Mouse (Mus musculus) liver, embryonic 12.5 days (tissue): ENCODE measurements around the gene Hist2h2aa2. TPM values are rescaled to one million over a fixed set of nuclear protein-coding genes. Genes with fewer than 3 reads are reported as not detected.
"Not testable (repeated sequence)": the region's sequence is repeated elsewhere in the genome, so short reads cannot be mapped to it uniquely, and the experiment has no call there.

Experiments
- ATAC-seq: fragments of 200-750 bp; cut with Nextera tagmentation; 2 replicates; pipeline ENCODE4 v1.8.0; 2017; ENCODE audit warnings: moderate number of reproducible peaks, mild to moderate bottlenecking, moderate library complexity
- H3K27ac ChIP-seq: fragments of 300-500 bp; sonication (generic); 2 replicates; pipeline ENCODE4 v1.5.1; 2016; ENCODE audit warnings: mild to moderate bottlenecking
- H3K27me3 ChIP-seq: fragments of 300-500 bp; sonication (generic); replicated peaks from 2 replicates; pipeline ENCODE4 v1.6.1; 2016; ENCODE audit warnings: mild to moderate bottlenecking, moderate library complexity
- H3K36me3 ChIP-seq: fragments of 300-500 bp; sonication (generic); 2 replicates; pipeline ENCODE4 v1.6.1; 2016; ENCODE audit warnings: mild to moderate bottlenecking, moderate library complexity
- H3K4me1 ChIP-seq: fragments of 300-500 bp; sonication (generic); 2 replicates; pipeline ENCODE4 v1.6.1; 2016
- H3K4me2 ChIP-seq: fragments of 300-500 bp; sonication (generic); 2 replicates; pipeline ENCODE4 v1.6.1; 2016; ENCODE audit warnings: mild to moderate bottlenecking, moderate library complexity
- H3K4me3 ChIP-seq: fragments of 300-500 bp; sonication (generic); 2 replicates; pipeline ENCODE4 v1.5.1; 2016; ENCODE audit warnings: mild to moderate bottlenecking, moderate library complexity
- H3K9ac ChIP-seq: fragments of 300-500 bp; sonication (generic); 2 replicates; pipeline ENCODE4 v1.6.1; 2016; ENCODE audit warnings: mild to moderate bottlenecking, moderate library complexity
- H3K9me3 ChIP-seq: fragments of 300-500 bp; sonication (generic); replicated peaks from 2 replicates; pipeline ENCODE4 v1.6.1; 2016; ENCODE audit warnings: mild to moderate bottlenecking, moderate library complexity
- WGBS: fragments of 180-500 bp; shearing (Covaris S2); methylation state at CpG from one replicate; pipeline ENCODE4 v1.1.7; 2016; ENCODE audit not compliant: insufficient replicate concordance; 5-methylcytosine and 5-hydroxymethylcytosine counted together
- microRNA-seq: library from miRNA; unstranded; fragments of <30 nt; microRNA quantifications from one replicate; pipeline ENCODE4, GENCODE M21; 2017
- polyA plus RNA-seq: library from polyadenylated mRNA; unstranded; fragments of >200 nt; fragmentation: Nextera tagmentation; extraction: Ambion mirVana; gene quantifications from 2 replicates; pipeline ENCODE4 v1.2.1, GENCODE M21; 2016

Gene Hist2h2aa2
- polyA plus RNA-seq, 1 experiment from 2014 or later: 73.8 TPM

DNA sequence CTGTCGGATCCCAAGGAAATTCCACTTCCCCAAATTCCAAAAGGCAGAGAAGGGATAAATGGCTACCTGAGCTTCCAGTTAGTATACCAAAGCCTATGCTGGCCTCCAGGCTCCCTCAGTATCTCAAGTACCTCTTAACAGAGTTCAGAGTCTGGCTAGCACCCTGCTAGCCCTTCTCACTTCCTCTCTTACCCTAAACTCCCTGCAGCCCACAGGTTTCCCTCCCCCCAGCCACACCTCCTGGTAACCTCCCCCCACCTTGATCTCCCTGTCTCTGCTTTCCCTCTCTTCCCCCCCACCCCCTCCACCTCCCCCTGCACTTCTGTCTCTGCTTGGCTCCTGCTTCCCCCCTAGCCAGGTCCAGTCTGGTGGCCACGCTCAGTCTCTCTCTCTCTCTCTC lies 40.3 kb downstream of the Hist2h2aa2 start:
- Histone ChIP-seq H3K9ac (no peak overlapping the region), H3K27me3 (no peaks in the 10 kb centered on the region), H3K4me1 (peaks cover 32% of the 10 kb centered on the region), H3K4me3 (no peak overlapping the region), H3K9me3 (0 out of 2 replicates have a peak, but pooled peaks cover 5% of the 10 kb centered on the region), H3K36me3 (peaks cover 6% of the 10 kb centered on the region; the same call in 1 of the 2 replicates), H3K27ac (no peak overlapping the region), H3K4me2 (no peak overlapping the region)
- 41% methylated on average over 2 of the region's 2 CpGs for WGBS
- no peak for ATAC-seq

DNA sequence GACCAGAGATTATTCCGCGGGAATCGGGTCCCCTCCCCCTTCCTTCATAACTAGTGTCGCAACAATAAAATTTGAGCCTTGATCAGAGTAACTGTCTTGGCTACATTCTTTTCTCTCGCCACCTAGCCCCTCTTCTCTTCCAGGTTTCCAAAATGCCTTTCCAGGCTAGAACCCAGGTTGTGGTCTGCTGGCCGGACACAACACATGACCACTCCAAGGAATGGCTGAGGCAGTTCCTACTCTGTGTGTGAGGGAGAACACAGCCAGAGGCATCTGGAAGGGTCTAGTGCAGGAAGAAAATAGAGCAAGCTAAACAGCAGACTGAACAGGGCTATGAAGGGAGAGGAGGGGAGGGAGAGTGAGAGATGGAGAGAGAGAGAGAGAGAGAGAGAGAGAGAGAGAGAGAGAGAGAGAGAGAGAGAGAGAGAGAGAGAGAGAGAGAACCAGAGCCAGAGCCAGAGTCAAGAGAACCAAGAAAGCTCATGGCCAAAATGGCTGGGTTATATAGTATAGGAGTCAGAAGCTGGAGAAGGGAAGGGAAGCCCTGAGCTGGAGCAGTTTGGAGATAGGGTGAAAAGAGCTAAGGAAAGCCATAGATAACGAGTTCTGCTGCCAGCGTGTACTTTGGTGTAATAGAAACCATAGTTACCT lies 41.4 kb downstream of the Hist2h2aa2 start:
- H3K4me3 ChIP-seq, ATAC-seq, H3K9me3 ChIP-seq, H3K27me3 ChIP-seq, H3K36me3 ChIP-seq: not testable (repeated sequence)
- H3K4me1 ChIP-seq: peaks cover 32% of the 10 kb centered on the region
- WGBS: 12% methylated on average over 8 of the region's 8 CpGs
- 0 out of 2 replicates have a peak overlapping the region, but pooled peaks have one; percentile 21 for H3K27ac ChIP-seq
- H3K9ac ChIP-seq: 0 out of 2 replicates have a peak overlapping the region, but pooled peaks have one; percentile 41
- peak overlapping the region; percentile 99 for H3K4me2 ChIP-seq

DNA sequence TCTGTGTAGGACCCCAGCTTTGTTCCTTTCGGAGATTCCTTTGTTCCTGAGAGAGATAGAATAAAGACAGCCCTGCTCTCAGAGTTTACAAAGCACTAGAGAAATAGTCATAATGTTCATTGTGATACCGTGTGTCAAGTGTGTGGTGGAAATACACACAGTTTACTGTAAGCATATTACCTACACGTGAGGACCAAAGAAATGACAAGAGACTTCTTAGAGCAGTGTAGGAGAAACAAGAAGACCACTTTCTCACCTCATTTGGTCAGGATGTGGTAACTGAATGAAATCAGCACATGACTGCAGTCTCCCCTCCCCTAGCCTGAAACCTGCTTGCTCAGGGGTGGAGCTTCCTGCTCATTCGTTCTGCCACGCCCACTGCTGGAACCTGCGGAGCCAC lies 41.9 kb downstream of the Hist2h2aa2 start:
- peak overlapping the region; percentile 45 for H3K9ac ChIP-seq

DNA sequence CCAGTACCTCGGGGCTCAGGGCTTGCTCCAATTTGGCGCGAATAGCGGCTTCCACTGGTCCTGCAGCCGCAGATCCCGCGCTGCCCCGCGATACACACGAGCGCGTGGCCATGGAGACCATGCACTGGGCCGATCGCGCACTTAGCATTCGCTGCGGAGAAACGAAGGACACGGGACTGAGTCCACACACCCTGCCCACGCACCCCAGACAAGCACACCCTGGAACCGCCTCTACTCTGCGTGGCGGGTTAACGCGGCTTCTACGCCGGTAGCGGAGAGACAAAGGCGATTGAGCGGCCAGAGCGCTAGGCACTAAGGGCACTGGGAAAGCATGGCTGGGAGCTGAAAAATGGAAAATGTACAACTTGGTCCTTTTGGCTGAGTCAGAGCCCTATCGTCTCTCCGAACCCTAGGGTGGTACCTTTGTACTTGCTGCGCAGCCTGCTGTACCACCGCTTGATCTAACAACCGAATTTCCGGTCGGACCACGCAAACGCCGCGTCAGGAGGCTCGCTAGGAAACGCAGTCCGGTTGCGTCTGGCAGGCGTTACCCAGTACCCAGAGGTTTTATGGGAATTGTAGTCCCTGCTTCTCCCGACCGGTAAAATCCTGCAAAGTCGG lies 42.8 kb downstream of the Hist2h2aa2 start:
- Histone ChIP-seq H3K4me2 (peak overlapping the region; percentile 99), H3K9ac (peak overlapping the region; percentile 88), H3K4me1 (peaks cover 32% of the 10 kb centered on the region), H3K9me3 (0 out of 2 replicates have a peak, but pooled peaks cover 5% of the 10 kb centered on the region), H3K27ac (peak overlapping the region; percentile 92), H3K36me3 (peaks cover 6% of the 10 kb centered on the region; the same call in 1 of the 2 replicates), H3K27me3 (peaks cover 12% of the 10 kb centered on the region; the same call in 1 of the 2 replicates), H3K4me3 (peak overlapping the region; percentile 70)
- ATAC-seq: peak; percentile 89
- under 1% methylated on average over 50 of the region's 50 CpGs for WGBS

More for the DNA sequence above, 41.9 kb downstream of the Hist2h2aa2 start:
- Histone ChIP-seq H3K27me3 (peaks cover 9% of the 10 kb centered on the region; the same call in 1 of the 2 replicates), H3K27ac (peak overlapping the region; percentile 82), H3K4me3 (peak overlapping the region; percentile 70), H3K4me1 (peaks cover 32% of the 10 kb centered on the region), H3K36me3 (peaks cover 6% of the 10 kb centered on the region; the same call in 1 of the 2 replicates), H3K9me3 (0 out of 2 replicates have a peak, but pooled peaks cover 5% of the 10 kb centered on the region), H3K4me2 (peak overlapping the region; percentile 99)
- ATAC-seq: peak; percentile 36
- WGBS: 3% methylated on average over 6 of the region's 6 CpGs

DNA sequence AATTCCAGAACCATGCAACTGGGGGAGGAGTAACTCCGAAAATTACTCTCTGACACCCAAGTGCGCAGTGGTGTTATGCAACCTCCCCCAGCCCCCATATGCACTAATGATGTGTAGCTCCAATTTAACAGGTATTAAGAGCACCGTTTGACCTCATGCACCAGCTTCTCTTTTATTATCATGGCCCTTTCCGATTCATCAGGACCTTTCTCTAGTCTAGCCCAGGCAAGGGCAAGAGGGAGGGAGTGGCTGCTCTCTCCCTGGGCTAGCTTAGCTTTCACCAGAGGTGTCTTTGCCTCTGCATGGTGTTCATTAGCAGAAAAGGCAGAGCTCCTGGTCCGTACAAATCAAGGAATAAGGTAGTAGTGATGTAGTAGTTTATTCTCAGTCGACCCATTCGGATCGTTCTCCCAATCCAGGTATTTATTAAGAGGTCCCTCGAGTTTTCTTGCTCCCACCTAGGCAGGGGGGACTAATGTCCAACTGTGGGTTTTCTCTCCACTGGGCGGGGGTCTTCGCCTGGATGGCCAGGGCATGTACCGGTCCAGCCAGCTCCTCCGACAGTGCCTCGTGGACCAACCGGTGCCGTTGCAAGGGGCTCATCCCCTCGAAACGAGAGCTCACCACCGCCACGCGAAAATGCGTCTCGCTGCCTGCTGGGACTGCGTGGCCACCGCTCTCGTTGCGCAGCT lies 43.5 kb downstream of the Hist2h2aa2 start:
- no peak; the same call in 1 of the 2 replicates for ATAC-seq
- H3K9me3 ChIP-seq: 0 out of 2 replicates have a peak, but pooled peaks cover 5% of the 10 kb centered on the region
- H3K27ac ChIP-seq: peak overlapping the region; percentile 92
- WGBS: 16% methylated on average over 27 of the region's 27 CpGs
- H3K4me2 ChIP-seq: peak overlapping the region; percentile 99
- H3K36me3 ChIP-seq: peaks cover 6% of the 10 kb centered on the region; the same call in 1 of the 2 replicates
- peak overlapping the region; percentile 70 for H3K4me3 ChIP-seq
- H3K27me3 ChIP-seq: peaks cover 12% of the 10 kb centered on the region; the same call in 1 of the 2 replicates
- H3K9ac ChIP-seq: peak overlapping the region; percentile 88
- H3K4me1 ChIP-seq: peaks cover 32% of the 10 kb centered on the region

DNA sequence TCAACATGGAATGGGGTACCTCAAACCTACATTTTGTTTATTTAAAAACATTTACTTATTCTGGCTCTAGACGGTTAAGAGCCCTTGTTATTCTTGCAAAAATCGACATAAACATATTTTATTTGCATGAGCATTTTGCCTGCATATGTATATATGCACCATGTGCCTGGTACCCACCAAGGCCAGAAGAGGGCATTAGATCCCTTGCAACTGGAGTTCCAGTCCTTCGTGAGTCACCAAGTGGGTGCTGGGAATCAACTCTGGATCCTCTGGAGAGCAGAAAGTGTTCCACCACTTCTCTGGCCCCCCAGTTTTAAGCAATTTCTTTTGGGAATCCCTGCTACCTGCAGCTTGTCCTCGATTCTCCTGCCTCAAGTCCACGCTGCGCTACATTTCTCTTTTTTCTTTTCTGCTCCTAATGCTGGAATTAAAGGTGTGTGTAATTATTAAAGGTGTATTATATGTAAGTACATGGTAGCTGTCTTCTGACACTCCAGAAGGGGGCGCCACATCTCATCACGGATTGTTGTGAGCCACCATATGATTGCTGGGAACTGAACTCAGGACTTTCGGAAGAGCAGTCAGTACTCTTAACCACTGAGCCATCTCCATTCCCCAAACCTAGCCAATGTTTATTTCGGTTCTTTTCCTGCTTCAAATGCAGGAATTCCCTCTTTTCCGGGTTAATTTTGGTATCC lies 44.3 kb downstream of the Hist2h2aa2 start:
- H3K4me2 ChIP-seq: peak overlapping the region; percentile 99
- 86% methylated on average over 11 of the region's 11 CpGs for WGBS

DNA sequence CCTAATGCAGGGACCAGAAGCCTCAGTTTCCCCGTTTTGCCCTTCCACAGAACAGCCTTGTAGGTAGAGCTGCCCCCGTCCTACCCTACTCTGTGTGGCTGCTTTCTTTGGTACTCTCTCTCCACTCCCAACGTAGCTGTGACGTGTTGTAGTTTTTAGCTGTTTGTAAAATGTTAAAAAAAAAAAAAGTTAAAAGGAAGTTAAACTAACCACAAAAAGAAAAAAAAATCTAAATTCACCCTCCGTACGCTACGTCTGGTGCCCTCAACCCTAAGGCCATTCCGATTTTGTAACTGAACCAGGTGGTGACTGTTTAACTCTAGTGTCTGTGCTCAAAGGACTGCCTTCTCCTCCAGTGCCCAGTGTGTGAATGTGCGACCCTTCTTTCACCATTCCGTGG lies 45.1 kb downstream of the Hist2h2aa2 start:
- Histone ChIP-seq H3K4me1 (peaks cover 32% of the 10 kb centered on the region), H3K36me3 (peaks cover 6% of the 10 kb centered on the region; the same call in 1 of the 2 replicates)
- no peak for ATAC-seq

More for the DNA sequence above, 44.3 kb downstream of the Hist2h2aa2 start:
- peaks cover 32% of the 10 kb centered on the region for H3K4me1 ChIP-seq
- H3K9me3 ChIP-seq: 0 out of 2 replicates have a peak, but pooled peaks cover 5% of the 10 kb centered on the region
- H3K4me3 ChIP-seq: no peak overlapping the region; the same call in 1 of the 2 replicates
- ATAC-seq: no peak
- peaks cover 12% of the 10 kb centered on the region; the same call in 1 of the 2 replicates for H3K27me3 ChIP-seq
- no peak overlapping the region for H3K27ac ChIP-seq
- H3K36me3 ChIP-seq: peaks cover 6% of the 10 kb centered on the region; the same call in 1 of the 2 replicates
- no peak overlapping the region for H3K9ac ChIP-seq

DNA sequence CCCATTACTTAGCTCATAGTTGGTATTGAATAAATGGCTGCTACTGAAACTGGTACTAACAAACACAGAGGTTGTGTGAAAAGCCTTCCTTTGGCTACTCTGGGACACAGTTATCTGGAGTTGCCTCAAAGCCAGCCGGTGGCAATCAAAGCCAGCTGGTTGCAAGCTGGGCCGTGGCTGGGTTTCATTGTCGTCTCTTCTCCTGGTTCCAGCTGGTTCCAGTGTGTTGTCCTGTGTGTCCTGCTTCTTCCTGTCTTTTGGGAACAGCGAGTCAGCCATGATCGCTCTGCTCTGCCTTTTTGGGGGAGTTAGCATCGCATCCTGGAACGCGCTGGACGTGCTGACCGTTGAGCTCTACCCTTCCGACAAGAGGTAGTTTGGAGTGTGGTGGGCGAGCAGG lies 47.1 kb downstream of the Hist2h2aa2 start:
- peaks cover 15% of the 10 kb centered on the region for H3K4me1 ChIP-seq
- H3K4me2 ChIP-seq: no peak overlapping the region
- H3K9me3 ChIP-seq: 0 out of 2 replicates have a peak, but pooled peaks cover 5% of the 10 kb centered on the region
- peaks cover 22% of the 10 kb centered on the region for H3K27me3 ChIP-seq
- no peak overlapping the region for H3K27ac ChIP-seq
- WGBS: 53% methylated on average over 12 of the region's 12 CpGs
- H3K36me3 ChIP-seq: peaks cover 6% of the 10 kb centered on the region; the same call in 1 of the 2 replicates
- no peak overlapping the region for H3K9ac ChIP-seq
- no peak for ATAC-seq
- H3K4me3 ChIP-seq: no peak overlapping the region

More for the DNA sequence above, 45.1 kb downstream of the Hist2h2aa2 start:
- Histone ChIP-seq H3K4me3 (no peak overlapping the region), H3K9ac (no peak overlapping the region), H3K4me2 (no peak overlapping the region), H3K27me3 (peaks cover 12% of the 10 kb centered on the region; the same call in 1 of the 2 replicates), H3K9me3 (0 out of 2 replicates have a peak, but pooled peaks cover 5% of the 10 kb centered on the region), H3K27ac (no peak overlapping the region)
- 63% methylated on average over 10 of the region's 10 CpGs for WGBS

Small RNA genes within 50 kb of the gene (microRNA-seq; reads per million reads assigned to microRNA genes)
- gene Gm44492 (1.4 reads per million), gene Gm47311 (not detected), gene Gm47313 (not detected)

Other genes with a start within 250 kb of the Hist2h2aa2 start
- gene Plekho1, start 244.3 kb downstream of the Hist2h2aa2 start, polyA plus RNA-seq: 9.4 and 10.4 TPM in 2 replicates
- 17.6 and 18.6 TPM in 2 replicates for gene Vps45, start 181.8 kb downstream of the Hist2h2aa2 start, polyA plus RNA-seq
- 10.8 and 12.7 TPM in 2 replicates for gene Otud7b, start 135.7 kb downstream of the Hist2h2aa2 start, polyA plus RNA-seq
- gene Mtmr11, start 78.3 kb downstream of the Hist2h2aa2 start, polyA plus RNA-seq: 2.4 and 3.9 TPM in 2 replicates
- gene Sf3b4, start 67.9 kb downstream of the Hist2h2aa2 start, polyA plus RNA-seq: 135 and 142 TPM in 2 replicates
- gene Sv2a, start 59.1 kb downstream of the Hist2h2aa2 start, polyA plus RNA-seq: 1.1 and 1.4 TPM in 2 replicates
- 57.4 and 61.7 TPM in 2 replicates for gene Bola1, start 20.6 kb downstream of the Hist2h2aa2 start, polyA plus RNA-seq
- gene Hist2h2ab, start 20.4 kb downstream of the Hist2h2aa2 start, polyA plus RNA-seq: 0.71 and 0.86 TPM in 2 replicates
- 15.9 and 17.5 TPM in 2 replicates for gene Hist2h2ac, start 19.4 kb downstream of the Hist2h2aa2 start, polyA plus RNA-seq
- gene Hist2h2be, start 19.2 kb downstream of the Hist2h2aa2 start, polyA plus RNA-seq: 6.1 and 6.6 TPM in 2 replicates
- gene Hist2h3c2, start 1.1 kb downstream of the Hist2h2aa2 start, polyA plus RNA-seq: 12.3 and 13.8 TPM in 2 replicates
- 23.9 and 29.2 TPM in 2 replicates for gene Hist2h2aa1, start 5.2 kb upstream of the Hist2h2aa2 start, polyA plus RNA-seq
- 2.7 and 3.0 TPM in 2 replicates for gene Hist2h3c1, start 6.4 kb upstream of the Hist2h2aa2 start, polyA plus RNA-seq
- 27.0 and 29.3 TPM in 2 replicates for gene Hist2h4, start 23.0 kb upstream of the Hist2h2aa2 start, polyA plus RNA-seq
- 99.1 and 113 TPM in 2 replicates for gene Hist2h3b, start 28.4 kb upstream of the Hist2h2aa2 start, polyA plus RNA-seq
- gene Hist2h2bb, start 29.5 kb upstream of the Hist2h2aa2 start, polyA plus RNA-seq: 23.6 and 31.6 TPM in 2 replicates
- gene Fcgr1, start 53.7 kb upstream of the Hist2h2aa2 start, polyA plus RNA-seq: 2.4 and 2.7 TPM in 2 replicates
- not detected in 2 replicates for gene BC107364, start 212.0 kb upstream of the Hist2h2aa2 start, polyA plus RNA-seq